Mouse (Mus musculus) sigmoid colon, adult 10 weeks (tissue): ENCODE results near the gene Sgpp1. TPM values are rescaled to one million over a fixed set of nuclear protein-coding genes. Genes with fewer than 3 reads are reported as not detected.

Experiments used
- polyA plus RNA-seq: library from polyadenylated mRNA; stranded (reverse); fragments of 350-450 nt; fragmentation: Illumina TruSeq; extraction: RNeasy Lipid Tissue Mini Kit (QIAGEN cat#74804); gene quantifications from one replicate; pipeline ENCODE4 v1.2.3, GENCODE M21; 2014; ENCODE audit warnings: low read depth, low replicate concordance

The Sgpp1 gene
- polyA plus RNA-seq, result 94.5 TPM

GRCm38 (mm10) chr12:75735246-75736200, at the start of gene Sgpp1:
Sgpp1 (minus strand) TSS chr12:75735729.

GRCm38 (mm10) chr12:75669258-75670106, 66.0 kb downstream of the Sgpp1 start, which contains the start of gene Wdr89:
Wdr89 (minus strand) TSS chr12:75669537.

Other genes with a start within 250 kb of the Sgpp1 start
- 97.3 TPM for gene Ppp2r5e, start 139.5 kb downstream of the Sgpp1 start, polyA plus RNA-seq
- 5.4 TPM for gene Wdr89, start 66.2 kb downstream of the Sgpp1 start, polyA plus RNA-seq
- gene Syne2, start 82.4 kb upstream of the Sgpp1 start, polyA plus RNA-seq, result 50.2 TPM